Mouse (Mus musculus) hindbrain, embryonic 11.5 days (tissue): ENCODE measurements at regions not wholly inside any gene's neighbourhood (a gene's known extent, or its start where the extent isn't known, plus 50 kb on each side); places are given as distances from the start of the nearest gene placed in this dataset.

ENCODE experiments used
- ATAC-seq: fragments of 200-750 bp; cut with Nextera tagmentation; 2 replicates; pipeline ENCODE4 v1.8.0; 2017; ENCODE audit warnings: mild to moderate bottlenecking, moderate TSS enrichment, moderate library complexity; ENCODE audit not compliant: low FRiP score
- DNase-seq: peaks from one replicate; pipeline ENCODE4 v3.0.0-alpha.2; 2015; ENCODE audit warnings: low spot score
- H3K27ac ChIP-seq: fragments of 300-500 bp; sonication (generic); 2 replicates; pipeline ENCODE4 v1.5.1; 2014; ENCODE audit warnings: mild to moderate bottlenecking, low read depth, low read length
- H3K27me3 ChIP-seq: fragments of 300-500 bp; sonication (generic); 2 replicates; pipeline ENCODE4 v1.6.1; 2014; ENCODE audit warnings: mild to moderate bottlenecking, low read length, moderate library complexity, mixed read lengths; ENCODE audit not compliant: control insufficient read depth, insufficient read depth
- H3K36me3 ChIP-seq: fragments of 300-500 bp; sonication (generic); 2 replicates; pipeline ENCODE4 v1.6.1; 2014; ENCODE audit warnings: mild to moderate bottlenecking, low read length, moderate library complexity, mixed read lengths; ENCODE audit not compliant: control insufficient read depth, insufficient read depth
- H3K4me1 ChIP-seq: fragments of 300-500 bp; sonication (generic); replicated peaks from 2 replicates; pipeline ENCODE4 v1.6.1; 2014; ENCODE audit warnings: low read length, mixed read lengths; ENCODE audit not compliant: control insufficient read depth, insufficient read depth
- H3K4me2 ChIP-seq: fragments of 300-500 bp; sonication (generic); replicated peaks from 2 replicates; pipeline ENCODE4 v1.6.1; 2014; ENCODE audit warnings: mild to moderate bottlenecking, low read depth, low read length
- H3K4me3 ChIP-seq: fragments of 300-500 bp; sonication (generic); 2 replicates; pipeline ENCODE4 v1.5.1; 2014; ENCODE audit warnings: low read depth, low read length
- H3K9ac ChIP-seq: fragments of 300-500 bp; sonication (generic); 2 replicates; pipeline ENCODE4 v1.6.1; 2014; ENCODE audit warnings: low read depth, low read length
- H3K9me3 ChIP-seq: fragments of 300-500 bp; sonication (generic); 2 replicates; pipeline ENCODE4 v1.6.1; 2016; ENCODE audit warnings: low read length; ENCODE audit not compliant: control insufficient read depth
- WGBS: fragments of 180-500 bp; shearing (Covaris S2); extraction: QIAGEN DNeasy Blood & Tissue Kit; methylation state at CpG from one replicate; pipeline ENCODE4 v1.1.7; 2014; 5-methylcytosine and 5-hydroxymethylcytosine counted together

DNA sequence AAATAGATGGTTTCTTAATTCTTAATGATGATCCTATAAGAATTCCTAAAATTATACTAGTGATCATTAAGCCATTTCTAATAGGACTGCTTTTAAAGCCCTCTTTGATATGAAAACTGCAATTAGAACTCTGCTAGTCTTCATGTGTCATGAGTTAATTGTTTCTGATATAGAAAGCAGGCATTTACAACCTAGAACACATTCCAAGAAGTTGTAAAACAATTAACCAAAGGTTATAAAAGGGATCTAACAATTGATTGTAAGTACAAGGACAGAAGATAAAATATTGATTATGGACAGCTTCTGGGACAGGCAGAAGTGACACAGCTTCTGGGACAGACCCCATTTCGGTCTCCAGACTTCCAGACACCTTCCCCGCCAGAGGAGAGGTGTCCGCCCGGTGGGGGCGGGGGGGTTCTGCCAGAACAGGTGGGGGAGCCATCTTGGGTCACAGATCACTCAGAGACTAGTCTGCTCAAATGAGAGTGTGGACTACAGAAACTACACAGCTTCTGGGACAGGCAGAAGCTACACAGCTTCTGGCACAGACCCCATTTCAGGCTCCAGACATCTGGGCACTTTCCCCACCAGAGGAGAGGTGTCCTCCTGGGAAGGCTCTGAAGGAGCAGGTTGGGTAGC, 627.6 kb downstream of the Plxdc2 start:
- Histone ChIP-seq H3K27ac (no peak overlapping the region), H3K36me3 (no peaks in the 10 kb centered on the region), H3K4me1 (no peaks in the 10 kb centered on the region), H3K9ac (no peak overlapping the region), H3K4me2 (no peak overlapping the region), H3K9me3 (no peaks in the 10 kb centered on the region), H3K4me3 (no peak overlapping the region), H3K27me3 (no peaks in the 10 kb centered on the region)
- 92% methylated on average over 5 of the region's 5 CpGs for WGBS
- ATAC-seq = no peak
- no peak for DNase-seq
